Mouse (Mus musculus): ENCODE measurements around the gene Kcne1l.
A peak's percentile ranks its signal among the peaks of the same experiment; 100 is the strongest.

The Kcne1l gene

GRCm38 (mm10) chrX:142305869-142306581 lies at the start of gene Kcne1l:
Gene Kcne1l (minus strand): TSS chrX:142306294.
- peak; percentile 55 for DNase-seq

- no peak for DNase-seq
Observed at GRCm38 (mm10) chrX:142336207-142336606, 30.1 kb upstream of the Kcne1l start.

GRCm38 (mm10) chrX:142335502-142335901 lies 29.4 kb upstream of the Kcne1l start:
- no peak for DNase-seq

- DNase-seq, result peak; percentile 7
Observed at GRCm38 (mm10) chrX:142325760-142326159, 19.7 kb upstream of the Kcne1l start.

GRCm38 (mm10) chrX:142316106-142316505 lies 10.0 kb upstream of the Kcne1l start:
- DNase-seq, result peak; percentile 11

GRCm38 (mm10) chrX:142315270-142315669 lies 9.2 kb upstream of the Kcne1l start:
- no peak for DNase-seq

- peak; percentile 76 for DNase-seq
Observed at GRCm38 (mm10) chrX:142314307-142315024, 8.4 kb upstream of the Kcne1l start.

- peak; percentile 14 for DNase-seq
Observed at GRCm38 (mm10) chrX:142310431-142310830, 4.3 kb upstream of the Kcne1l start.

GRCm38 (mm10) chrX:142305010-142305868 lies 855 bp downstream of the Kcne1l start:
- DNase-seq, result peak; percentile 23

- no peak for DNase-seq
Observed at GRCm38 (mm10) chrX:142304592-142304991, 1.5 kb downstream of the Kcne1l start.

GRCm38 (mm10) chrX:142303456-142303855 lies 2.6 kb downstream of the Kcne1l start:
- DNase-seq, result no peak

GRCm38 (mm10) chrX:142285905-142286304 lies 20.2 kb downstream of the Kcne1l start:
- DNase-seq, result no peak

- DNase-seq, result no peak
Observed at GRCm38 (mm10) chrX:142276573-142276972, 29.5 kb downstream of the Kcne1l start.

- no peak for DNase-seq
Observed at GRCm38 (mm10) chrX:142276031-142276430, 30.1 kb downstream of the Kcne1l start.

Data from embryo, embryonic 11 days (tissue).